Mouse (Mus musculus): ENCODE results near the gene Rbm48. TPM values are rescaled to one million over a fixed set of nuclear protein-coding genes. Genes with fewer than 3 reads are reported as not detected.

Gene Rbm48
- 21.3 TPM for polyA plus RNA-seq (2014; fragmentation: Illumina TruSeq; extraction: RNeasy Lipid Tissue Mini Kit (QIAGEN cat#74804); ENCODE audit: low read depth, low replicate concordance)

DNA sequence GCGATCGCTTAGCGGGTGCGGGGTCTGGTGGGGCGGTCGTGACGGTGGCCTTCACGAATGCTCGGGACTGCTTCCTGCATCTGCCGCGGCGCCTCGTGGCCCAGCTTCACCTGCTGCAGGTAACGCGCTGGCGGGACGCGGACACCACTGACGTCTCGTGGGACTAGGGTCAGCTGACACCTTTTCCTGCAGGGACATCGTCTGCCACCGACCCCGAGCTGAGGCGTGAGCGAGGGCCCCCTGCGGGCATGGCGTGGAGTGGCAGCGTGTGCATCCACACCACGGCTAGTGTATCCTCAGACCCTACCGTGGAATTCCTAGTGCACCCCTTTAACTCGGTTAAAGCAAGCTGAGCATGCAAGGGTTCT is at the start of gene Rbm48:
Gene Rbm48 (minus strand): TSS at position 187 of the 368 bp plus-strand sequence.

DNA sequence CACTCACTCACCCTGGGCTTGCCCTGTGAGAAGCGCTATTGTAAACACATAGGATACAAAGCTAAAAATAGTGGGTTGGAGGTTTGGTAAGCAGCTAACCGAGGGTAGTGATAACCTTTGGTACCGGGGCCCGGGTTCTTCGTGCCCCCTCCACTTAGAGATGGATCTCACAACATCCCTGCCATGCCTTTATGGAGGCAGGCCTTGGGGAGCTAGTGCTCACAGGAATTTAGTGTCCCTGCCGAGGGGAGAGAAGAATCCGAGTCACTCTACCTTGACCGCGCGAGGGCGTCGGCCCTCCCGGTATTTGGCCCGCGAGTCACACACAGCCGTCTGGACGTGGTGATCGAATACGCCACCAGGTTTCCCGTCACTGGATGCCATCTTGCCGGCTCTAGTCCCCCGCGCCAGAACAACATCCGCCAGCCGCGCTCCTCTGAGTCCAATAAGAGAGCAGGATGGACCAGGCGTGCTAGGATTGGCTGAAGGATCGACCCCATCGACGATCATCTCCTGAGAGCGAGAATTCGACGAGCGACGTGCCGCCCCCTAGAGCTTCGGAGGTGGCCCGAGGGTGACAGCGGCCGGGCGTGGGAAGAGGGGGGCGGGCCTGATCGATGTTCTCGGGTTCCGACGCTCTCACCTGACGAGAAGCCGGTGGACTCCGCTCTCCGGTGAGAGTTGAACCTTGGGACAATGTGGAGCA is 539 bp downstream of the Rbm48 start, which contains the start of gene Pex1:
Gene Pex1 (plus strand): TSS at position 374 of the 706 bp plus-strand sequence.

GRCm38 (mm10) chr5:3571266-3571665 is 25.1 kb downstream of the Rbm48 start, which contains the start of gene 1700109H08Rik:
Gene 1700109H08Rik (plus strand): TSS chr5:3571566.

DNA sequence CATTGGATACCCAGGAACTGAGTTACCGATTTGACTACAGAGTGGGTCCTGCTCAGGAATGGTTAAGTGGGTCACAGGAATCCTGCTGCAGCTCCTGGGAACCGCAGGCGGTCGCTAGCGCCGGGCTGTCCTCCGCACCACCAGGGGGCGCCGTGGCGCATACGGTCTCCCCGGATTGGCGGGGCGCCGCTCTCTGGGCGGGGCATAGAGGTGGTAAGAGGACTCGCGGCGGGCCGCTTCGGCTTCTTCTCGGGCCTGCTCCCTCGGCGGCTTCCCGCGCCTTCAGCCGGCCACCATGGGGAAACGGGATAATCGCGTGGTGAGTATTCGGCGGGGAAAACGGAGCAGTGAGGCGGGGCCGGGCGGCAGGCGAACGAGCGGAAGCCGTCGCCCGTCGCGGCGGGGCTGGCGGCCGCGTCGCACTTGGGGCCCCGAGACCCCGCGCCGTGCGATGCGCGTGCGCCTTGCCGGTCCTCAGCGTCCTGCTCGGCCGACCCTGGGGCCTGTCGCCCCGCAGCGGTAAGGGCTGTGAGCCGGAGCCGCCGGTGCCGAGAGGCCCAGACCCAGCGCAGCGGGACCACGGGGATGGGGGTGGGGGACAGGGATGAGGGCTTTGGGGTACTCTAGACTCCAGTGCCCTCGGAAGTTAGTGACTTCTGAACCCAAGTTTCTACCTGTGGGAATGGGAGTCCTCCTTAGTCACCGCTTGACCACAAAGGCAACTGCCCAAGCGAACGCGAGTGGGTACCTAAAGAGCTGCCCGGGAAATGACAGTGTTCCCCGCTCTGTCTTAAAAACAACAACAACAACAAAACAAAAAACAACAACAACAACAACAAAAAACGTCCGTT is 52.5 kb downstream of the Rbm48 start, which contains the start of gene Fam133b:
Gene Fam133b (plus strand): TSS at position 205 of the 851 bp plus-strand sequence.

Other genes starting within 250 kb of the Rbm48 start
- 55.5 TPM for gene Fam133b, start 52.8 kb downstream of the Rbm48 start, polyA plus RNA-seq (2014; fragmentation: Illumina TruSeq; extraction: RNeasy Lipid Tissue Mini Kit (QIAGEN cat#74804); ENCODE audit: low read depth, low replicate concordance)
- gene 1700109H08Rik, start 25.0 kb downstream of the Rbm48 start, polyA plus RNA-seq (2014; fragmentation: Illumina TruSeq; extraction: RNeasy Lipid Tissue Mini Kit (QIAGEN cat#74804); ENCODE audit: low read depth, low replicate concordance): 6.5 TPM
- 34.3 TPM for gene Pex1, start 519 bp downstream of the Rbm48 start, polyA plus RNA-seq (2014; fragmentation: Illumina TruSeq; extraction: RNeasy Lipid Tissue Mini Kit (QIAGEN cat#74804); ENCODE audit: low read depth, low replicate concordance)
- not detected for gene Tmbim7, start 54.6 kb upstream of the Rbm48 start, polyA plus RNA-seq (2014; fragmentation: Illumina TruSeq; extraction: RNeasy Lipid Tissue Mini Kit (QIAGEN cat#74804); ENCODE audit: low read depth, low replicate concordance)
- gene Gatad1, start 60.6 kb upstream of the Rbm48 start, polyA plus RNA-seq (2014; fragmentation: Illumina TruSeq; extraction: RNeasy Lipid Tissue Mini Kit (QIAGEN cat#74804); ENCODE audit: low read depth, low replicate concordance): 140 TPM
- 69.5 TPM for gene Ankib1, start 206.3 kb upstream of the Rbm48 start, polyA plus RNA-seq (2014; fragmentation: Illumina TruSeq; extraction: RNeasy Lipid Tissue Mini Kit (QIAGEN cat#74804); ENCODE audit: low read depth, low replicate concordance)
- gene Krit1, start 206.6 kb upstream of the Rbm48 start, polyA plus RNA-seq (2014; fragmentation: Illumina TruSeq; extraction: RNeasy Lipid Tissue Mini Kit (QIAGEN cat#74804); ENCODE audit: low read depth, low replicate concordance): 122 TPM
- gene Lrrd1, start 248.6 kb upstream of the Rbm48 start, polyA plus RNA-seq (2014; fragmentation: Illumina TruSeq; extraction: RNeasy Lipid Tissue Mini Kit (QIAGEN cat#74804); ENCODE audit: low read depth, low replicate concordance): not detected

All from sigmoid colon, adult 10 weeks (tissue).